Mouse (Mus musculus) lung, adult 10 weeks (tissue): ENCODE measurements around the gene Slc15a4. TPM values are rescaled to one million over a fixed set of nuclear protein-coding genes. Genes with fewer than 3 reads are reported as not detected.

Experiments used
- polyA plus RNA-seq: library from polyadenylated mRNA; stranded (reverse); fragments of 350-450 nt; fragmentation: Illumina TruSeq; extraction: RNeasy Lipid Tissue Mini Kit (QIAGEN cat#74804); gene quantifications from one replicate; pipeline ENCODE4 v1.2.3, GENCODE M21; 2014; ENCODE audit warnings: low read depth, low replicate concordance; ENCODE audit not compliant: insufficient read depth

Gene Slc15a4
- 19.4 TPM for polyA plus RNA-seq

GRCm38 (mm10) chr5:127632167-127633145 is at the start of gene Slc15a4, which contains the start of gene Glt1d1:
TSS of gene Slc15a4 (minus strand) at chr5:127632897.
TSS of gene Glt1d1 (plus strand) at chr5:127632262.

Other genes starting within 250 kb of the Slc15a4 start
- gene Glt1d1, start 635 bp downstream of the Slc15a4 start, polyA plus RNA-seq: 0.38 TPM